Mouse (Mus musculus) heart, postnatal 4 days (tissue): ENCODE measurements at regions not wholly inside any gene's neighbourhood (a gene's known extent, or its start where the extent isn't known, plus 50 kb on each side); places are given as distances from the start of the nearest gene placed in this dataset.

Experiments used
- DNase-seq: peaks from one replicate; pipeline ENCODE4 v3.0.0; 2021

- no peak for DNase-seq
These were observed 229.1 kb upstream of the A430005L14Rik start for GRCm38 (mm10) chr4:153727896-153728422.

GRCm38 (mm10) chr4:153738088-153738487, 218.9 kb upstream of the A430005L14Rik start:
- no peak for DNase-seq

- DNase-seq: no peak
These were observed 214.8 kb upstream of the A430005L14Rik start for GRCm38 (mm10) chr4:153742241-153742640.

GRCm38 (mm10) chr4:153752791-153753190, 204.2 kb upstream of the A430005L14Rik start:
- no peak for DNase-seq

GRCm38 (mm10) chr4:153758323-153758722, 198.7 kb upstream of the A430005L14Rik start:
- no peak for DNase-seq

GRCm38 (mm10) chr4:153758781-153759180, 198.3 kb upstream of the A430005L14Rik start:
- peak; percentile 42 for DNase-seq

DNA sequence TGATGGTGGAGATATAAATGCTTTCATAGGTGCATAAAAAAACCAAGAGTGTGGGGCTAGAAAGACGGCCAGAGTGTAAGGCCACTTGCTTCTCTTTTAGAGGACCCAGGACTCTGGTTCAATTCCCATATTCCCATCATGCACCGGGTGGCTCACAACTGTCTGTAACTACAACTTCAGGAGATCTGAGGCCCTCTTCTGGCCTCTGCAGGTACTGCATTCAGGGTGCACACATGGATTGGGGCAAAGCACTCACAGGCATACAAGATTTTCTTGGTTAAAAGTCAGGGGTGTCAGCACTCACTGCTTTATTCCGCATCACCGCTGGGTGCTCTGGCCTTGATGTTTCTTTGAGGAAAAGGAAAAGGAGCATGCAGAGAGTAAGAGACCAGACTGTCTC, 196.1 kb upstream of the A430005L14Rik start:
- peak; percentile 10 for DNase-seq

DNA sequence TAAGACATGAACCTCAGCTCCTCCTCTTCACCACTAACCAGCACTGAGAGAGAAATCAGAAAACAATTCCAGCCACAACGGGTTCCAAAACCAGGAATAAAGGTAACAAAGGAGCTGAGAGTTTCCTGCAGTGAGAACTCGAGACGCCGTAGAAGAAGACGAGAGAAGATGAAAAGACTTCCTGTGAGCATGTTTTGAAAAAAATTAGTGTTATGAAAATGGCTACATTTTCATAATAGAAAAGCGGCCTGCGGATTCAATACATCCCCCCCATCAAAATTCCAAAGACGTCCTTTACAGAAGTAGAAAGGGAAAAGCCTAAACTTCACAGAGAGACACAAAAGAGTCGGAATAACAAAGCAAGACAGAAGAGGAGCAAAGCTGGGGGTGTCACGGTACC, 193.6 kb upstream of the A430005L14Rik start:
- no peak for DNase-seq

DNA sequence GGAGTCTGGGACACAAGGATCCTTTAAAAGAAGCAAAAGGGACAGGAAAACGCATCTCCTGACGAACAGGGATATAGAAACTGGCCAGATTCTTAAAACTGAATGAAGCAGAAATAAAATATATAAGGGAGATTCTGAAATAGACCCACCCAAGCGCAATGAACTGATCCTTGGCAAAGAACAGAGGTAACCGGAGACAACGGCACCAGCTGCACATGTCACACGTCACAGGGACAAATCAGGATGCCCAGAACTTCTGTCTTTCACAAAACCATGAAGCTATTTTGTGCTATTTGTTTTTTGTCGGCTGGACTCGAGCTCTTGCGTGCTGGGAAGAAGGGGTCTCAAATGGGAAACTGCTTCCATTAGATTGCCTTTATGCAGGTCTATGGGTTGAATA, 189.3 kb upstream of the A430005L14Rik start:
- DNase-seq: no peak

GRCm38 (mm10) chr4:153768350-153768749, 188.7 kb upstream of the A430005L14Rik start:
- DNase-seq: peak; percentile 7

- DNase-seq: no peak
These were observed 186.4 kb upstream of the A430005L14Rik start for GRCm38 (mm10) chr4:153770675-153771074.

- no peak for DNase-seq
These were observed 176.5 kb upstream of the A430005L14Rik start for GRCm38 (mm10) chr4:153780501-153780900.

- DNase-seq: no peak
These were observed 175.8 kb upstream of the A430005L14Rik start for GRCm38 (mm10) chr4:153781271-153781670.

DNA sequence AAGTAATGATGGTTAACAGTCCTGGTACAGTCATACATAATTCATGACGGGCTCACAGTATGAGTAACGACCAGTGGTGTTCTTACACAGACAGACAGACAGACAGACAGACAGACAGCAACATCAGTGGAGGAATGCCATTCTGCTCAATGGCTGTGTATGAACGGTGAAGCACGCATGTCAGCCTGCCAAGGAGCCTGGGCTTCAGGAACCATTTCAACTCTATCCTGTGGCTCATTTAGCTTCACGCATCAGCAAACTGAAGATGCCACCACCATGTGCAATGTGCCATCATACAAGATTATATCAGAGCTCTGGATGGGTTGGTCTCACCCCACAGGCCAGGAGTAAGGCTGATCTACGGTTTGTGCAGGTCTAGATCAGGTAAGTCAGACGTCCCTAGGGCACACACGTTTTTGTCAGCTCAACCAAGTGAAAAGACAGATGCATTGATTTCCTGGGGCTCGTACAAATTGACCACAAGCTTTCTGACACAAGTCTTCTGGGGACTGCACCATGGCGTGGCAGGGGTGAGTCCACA, 175.0 kb upstream of the A430005L14Rik start:
- DNase-seq: no peak

- no peak for DNase-seq
These were observed 172.6 kb upstream of the A430005L14Rik start for GRCm38 (mm10) chr4:153784401-153784800.

DNA sequence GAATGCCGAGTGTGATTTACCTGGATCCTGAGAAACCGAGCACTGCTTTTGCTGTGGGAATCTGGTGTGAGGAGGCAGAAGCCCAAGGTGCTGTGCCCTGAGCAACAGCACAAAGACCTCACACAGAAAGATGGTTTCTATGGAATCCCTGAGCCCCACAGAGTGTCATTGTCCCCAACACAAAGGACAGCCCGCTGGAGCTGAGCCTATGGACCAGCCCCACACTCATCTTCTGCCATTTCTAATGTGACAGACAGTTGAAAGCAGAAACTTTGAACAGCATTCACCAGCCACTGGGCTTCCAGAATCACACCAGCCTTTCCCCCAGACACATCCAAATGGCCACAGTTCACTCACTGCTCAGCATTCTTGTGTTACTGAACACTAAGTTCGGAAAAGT, 171.5 kb upstream of the A430005L14Rik start:
- DNase-seq: no peak

GRCm38 (mm10) chr4:153792307-153792706, 164.7 kb upstream of the A430005L14Rik start:
- DNase-seq: no peak

- DNase-seq: no peak
These were observed 159.0 kb upstream of the A430005L14Rik start for GRCm38 (mm10) chr4:153798061-153798460.

DNA sequence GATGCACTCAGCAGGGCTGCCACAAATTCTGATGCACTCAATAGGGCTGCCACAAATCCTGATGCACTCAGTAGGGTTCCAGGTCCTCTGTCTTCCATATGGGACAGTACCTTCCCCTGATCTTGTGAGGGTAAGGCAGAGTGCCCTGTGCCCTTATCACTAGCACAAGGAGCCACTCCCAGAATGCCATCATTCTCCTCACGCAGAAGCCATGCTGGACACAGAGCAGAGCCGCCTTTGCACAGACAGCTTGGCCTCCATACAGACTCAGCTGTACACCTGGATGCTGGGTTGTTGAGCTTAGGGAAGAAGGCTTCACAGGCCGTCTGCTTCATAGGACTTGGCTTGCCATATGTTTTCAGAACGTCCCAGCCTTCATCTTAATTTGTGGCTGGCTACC, 151.3 kb upstream of the A430005L14Rik start:
- DNase-seq: no peak

GRCm38 (mm10) chr4:153806180-153806692, 150.8 kb upstream of the A430005L14Rik start:
- no peak for DNase-seq

DNA sequence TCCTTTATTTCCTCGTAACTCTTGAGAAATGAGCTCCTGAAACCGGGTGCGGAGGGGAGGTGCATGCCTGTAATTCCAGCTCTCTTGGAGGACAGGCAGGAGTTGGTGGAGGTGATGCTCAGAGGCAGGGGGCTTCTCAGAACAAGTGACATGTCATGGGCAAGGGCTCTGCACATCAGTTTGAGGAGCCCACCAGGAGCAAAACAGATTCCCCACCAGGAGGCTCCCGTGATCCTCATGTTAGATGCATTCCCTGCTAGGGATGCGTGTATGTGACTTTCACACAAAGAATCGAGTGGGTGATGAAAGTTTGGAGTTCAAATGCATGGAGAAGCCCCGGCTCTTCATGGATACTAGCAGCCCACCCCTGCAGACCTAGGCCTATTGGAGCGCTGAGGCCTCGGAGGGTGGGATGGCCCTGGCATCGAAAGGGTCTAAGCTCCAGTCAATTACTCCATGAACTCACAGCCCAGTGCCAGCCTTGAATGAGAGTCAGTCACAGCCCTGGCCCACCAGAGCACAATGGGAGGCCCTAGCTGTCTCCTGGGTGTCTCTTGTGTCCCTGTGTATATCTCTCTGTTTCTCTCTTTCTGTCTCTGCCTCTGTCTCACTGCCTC, 150.1 kb upstream of the A430005L14Rik start:
- no peak for DNase-seq

- no peak for DNase-seq
These were observed 144.2 kb upstream of the A430005L14Rik start for GRCm38 (mm10) chr4:153812866-153813265.

DNA sequence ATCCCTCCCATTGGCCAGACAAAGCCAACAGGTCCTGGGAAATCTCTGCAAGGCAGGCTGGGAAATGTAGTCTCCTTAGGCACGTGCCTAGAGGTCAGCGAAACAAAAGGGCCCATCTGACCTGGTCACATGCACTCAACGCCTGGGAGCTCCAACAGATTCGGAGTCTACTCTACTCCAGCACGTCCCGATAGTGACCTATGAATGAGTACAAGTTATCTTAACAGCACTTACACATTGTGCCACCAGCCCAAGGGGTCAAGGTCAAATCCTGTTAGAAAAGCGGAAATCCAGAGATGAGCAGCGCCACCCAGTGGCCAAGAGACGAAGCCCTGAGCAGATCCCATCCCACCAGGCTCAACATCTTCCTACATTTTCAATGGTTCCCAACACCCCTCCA, 129.1 kb upstream of the A430005L14Rik start:
- peak; percentile 5 for DNase-seq

DNA sequence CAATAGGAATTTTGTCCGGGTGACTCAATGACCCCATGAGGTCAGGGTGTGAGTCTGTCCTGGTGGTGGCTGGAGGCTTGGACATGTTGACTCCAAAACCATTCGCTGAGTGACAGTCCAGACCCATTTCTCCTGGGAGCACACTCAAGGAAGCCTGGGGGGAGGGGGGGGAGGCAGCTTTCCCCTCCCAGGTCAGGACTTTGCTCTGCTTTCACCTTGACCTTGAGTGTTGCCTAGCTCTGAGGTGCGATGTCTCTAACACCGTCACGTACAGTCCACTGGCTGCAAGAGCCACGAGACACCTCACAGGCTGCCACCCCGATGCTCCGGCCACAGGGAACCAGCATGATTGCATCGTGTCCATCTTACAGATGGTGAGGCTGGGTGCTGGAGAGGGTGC, 127.3 kb upstream of the A430005L14Rik start:
- no peak for DNase-seq
